Mouse (Mus musculus) frontal cortex, postnatal 14 days (tissue): ENCODE results near the gene Pknox1.
"Not testable (repeated sequence)": the region's sequence is repeated elsewhere in the genome, so short reads cannot be mapped to it uniquely, and the experiment has no call there.

ENCODE experiments used
- DNase-seq, 2 experiments: peaks; one replicate each; pipeline ENCODE4 v3.0.0; 2022; ENCODE audit warnings: low spot score in 2 of 2

Pknox1 gene

DNA sequence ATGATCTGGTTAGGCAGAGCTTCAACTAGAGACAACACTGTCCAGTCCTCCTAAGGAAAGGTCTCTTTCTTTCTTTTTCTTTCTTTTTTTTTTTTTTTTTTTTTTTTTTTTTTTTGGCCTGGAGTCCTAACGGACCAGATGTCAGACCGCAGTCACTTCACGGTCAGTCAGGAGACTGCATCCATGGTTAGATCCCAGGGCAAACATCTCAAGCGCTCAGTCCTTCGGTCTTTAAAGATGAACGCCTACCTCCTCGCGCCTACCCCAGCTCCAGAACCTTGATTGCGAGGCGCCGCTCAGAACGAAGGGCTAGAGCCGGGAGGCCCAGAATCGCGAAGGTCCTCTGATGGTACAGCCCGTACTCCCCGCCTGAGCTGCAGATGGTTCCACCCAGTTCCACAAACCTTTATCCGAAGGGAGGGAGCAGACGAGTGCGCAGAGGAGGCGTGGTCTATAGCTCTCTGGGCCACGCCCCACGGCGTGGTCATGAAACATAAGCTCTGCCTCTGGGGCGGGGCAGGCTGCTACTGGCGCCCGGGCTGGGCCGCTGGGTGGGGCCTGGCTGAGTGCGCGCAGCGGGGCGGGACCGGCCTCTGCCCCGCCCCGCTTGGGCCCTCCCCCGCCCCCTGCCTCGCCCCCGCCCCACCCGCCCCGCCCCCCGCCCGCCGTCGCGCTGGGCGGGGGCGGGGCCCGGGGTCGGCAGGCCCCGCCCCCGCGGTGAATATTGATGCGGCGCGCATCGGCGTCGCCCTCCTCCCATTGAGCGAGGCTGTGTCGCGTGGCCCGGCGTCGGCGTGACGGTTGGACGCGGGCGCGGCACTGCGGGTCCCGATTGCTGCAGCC lies at the start of gene Pknox1:
Pknox1 (plus strand) TSS at position 720 of the 843 bp plus-strand sequence.
- DNase-seq = peak; percentile 99

DNA sequence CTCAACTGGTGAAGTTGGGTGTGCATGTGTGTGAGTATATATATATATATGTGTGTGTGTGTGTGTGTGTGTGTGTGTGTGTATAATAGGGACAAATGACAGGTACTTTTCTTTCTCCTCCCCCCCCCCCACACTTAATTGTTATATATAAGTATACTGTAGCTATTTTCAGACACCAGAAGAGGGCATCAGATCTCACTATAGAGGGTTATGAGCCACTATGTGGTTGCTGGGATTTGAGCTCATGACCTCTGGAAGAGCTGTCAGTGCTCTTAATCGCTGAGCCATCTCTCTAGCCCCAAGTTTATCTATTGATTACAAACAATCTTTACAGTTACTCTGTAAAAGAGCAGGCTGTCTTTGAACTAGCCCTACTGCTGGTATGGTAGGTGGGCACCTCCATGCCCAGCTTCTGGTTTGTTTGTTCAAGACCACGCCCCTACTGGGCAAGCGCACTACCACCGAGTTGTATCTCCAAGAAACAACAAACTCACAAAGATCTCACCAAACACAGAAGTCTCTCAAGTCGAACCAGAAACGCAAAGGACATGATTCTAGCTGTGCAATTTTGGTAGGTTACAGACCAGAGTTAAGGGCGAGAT lies 45.1 kb upstream of the Pknox1 start:
- no peak for DNase-seq

DNA sequence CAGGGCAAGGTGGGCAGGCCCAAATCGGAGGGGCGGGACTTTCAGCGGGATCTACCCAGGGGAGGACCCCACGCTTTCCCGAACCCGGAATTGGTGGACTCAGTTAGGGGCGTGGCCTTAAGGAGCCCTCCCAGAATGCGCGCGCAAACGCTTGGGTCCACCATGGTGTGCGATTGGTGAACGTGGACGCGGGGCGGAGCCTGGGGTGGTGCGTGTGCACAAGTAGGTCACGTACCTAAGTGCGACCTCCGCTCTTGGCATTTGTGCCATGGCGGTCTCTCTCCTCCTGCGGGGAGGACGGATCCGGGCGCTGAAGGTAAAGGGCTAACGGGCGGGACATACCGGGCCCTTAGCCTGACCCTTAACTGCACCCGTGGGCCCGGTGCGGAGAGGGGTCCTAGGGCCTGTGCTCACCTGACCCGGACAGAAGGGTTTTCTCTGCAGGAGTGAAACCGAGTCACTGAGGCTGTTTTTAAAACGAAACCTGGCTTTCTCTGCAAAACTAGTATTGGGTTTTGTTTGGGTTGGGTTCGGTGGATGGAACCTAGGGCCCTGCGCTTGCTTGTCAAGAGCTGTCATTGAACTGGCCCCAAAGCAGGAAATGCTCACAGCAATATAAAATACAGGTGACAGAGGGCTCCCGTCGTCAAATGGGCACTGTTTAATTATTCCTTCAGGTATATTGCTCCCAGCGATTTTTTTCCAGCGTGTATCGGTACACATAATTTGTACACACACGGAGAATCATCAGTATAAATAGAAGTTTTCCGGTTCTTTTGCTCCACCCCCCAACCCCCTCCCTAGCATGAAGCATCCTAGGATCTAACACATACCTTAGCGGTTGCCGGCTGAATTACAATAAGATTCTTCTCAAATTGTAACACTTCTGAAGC lies 44.3 kb upstream of the Pknox1 start, which contains the start of the genes Wdr4 and Ndufv3:
Wdr4 (minus strand) TSS at position 35 of the 893 bp plus-strand sequence.
Ndufv3 (plus strand) TSS at position 170 of the 893 bp plus-strand sequence.
- DNase-seq = peak; percentile 97 to 98

GRCm38 (mm10) chr17:31520895-31521294 lies 43.6 kb upstream of the Pknox1 start:
- DNase-seq = no peak

- no peak for DNase-seq
Measured at GRCm38 (mm10) chr17:31521948-31522347, 42.6 kb upstream of the Pknox1 start.

GRCm38 (mm10) chr17:31525114-31525513 lies 39.4 kb upstream of the Pknox1 start:
- DNase-seq = no peak

DNA sequence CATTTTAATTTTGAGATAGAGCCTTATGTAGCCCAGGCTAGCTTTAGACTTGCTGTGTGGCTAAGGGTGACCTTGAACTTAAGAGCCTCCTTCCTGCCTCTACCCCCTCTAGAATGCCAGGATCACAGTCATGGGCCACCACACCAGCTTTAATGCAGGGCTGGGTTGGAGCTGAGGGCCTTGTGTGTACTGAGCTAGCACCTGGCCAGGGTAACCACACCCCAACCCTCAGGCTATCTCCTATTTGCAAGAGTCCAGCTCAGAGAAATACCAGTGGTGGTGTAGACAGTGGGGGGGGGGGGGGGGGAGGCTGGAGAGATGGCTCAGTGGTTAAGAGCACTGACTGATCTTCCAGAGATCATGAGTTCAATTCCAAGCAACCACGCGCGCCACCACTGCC lies 38.7 kb upstream of the Pknox1 start:
- DNase-seq = no peak

- DNase-seq = no peak
Measured at GRCm38 (mm10) chr17:31529314-31529713, 35.2 kb upstream of the Pknox1 start.

DNA sequence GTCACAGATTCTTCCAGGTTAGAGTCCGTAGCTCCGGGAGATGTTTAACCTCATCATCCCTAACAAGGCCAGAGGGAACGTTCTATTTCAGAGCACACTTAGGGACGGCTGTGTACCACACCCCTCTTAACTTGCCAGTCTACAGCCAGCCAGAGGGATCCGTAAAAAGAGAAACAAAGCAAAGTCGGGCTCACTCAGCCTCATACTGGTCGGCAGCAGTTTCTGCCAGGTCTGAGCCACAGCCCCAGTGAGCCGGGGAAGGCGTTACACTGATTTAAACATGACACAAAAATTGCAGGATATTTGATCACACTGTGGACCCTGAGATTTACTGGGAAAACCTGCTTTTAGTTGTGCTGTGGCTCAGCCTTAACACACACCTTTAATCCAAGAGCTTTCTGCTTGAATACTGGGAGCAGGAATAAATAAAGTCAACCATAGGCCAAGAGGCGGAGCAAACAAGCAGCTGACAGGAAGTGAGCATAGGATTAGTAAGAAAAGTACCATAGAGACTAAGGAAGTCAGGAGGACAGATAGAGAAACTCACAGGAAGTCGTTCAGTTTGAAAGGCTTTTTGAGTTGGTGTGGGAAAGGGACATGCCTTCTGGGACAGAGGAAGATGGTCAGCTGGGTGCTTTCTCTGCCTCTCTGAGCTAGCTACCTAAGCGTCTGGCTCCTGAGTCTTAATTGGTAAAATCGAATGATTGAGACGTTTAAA lies 32.9 kb upstream of the Pknox1 start:
- DNase-seq = no peak

DNA sequence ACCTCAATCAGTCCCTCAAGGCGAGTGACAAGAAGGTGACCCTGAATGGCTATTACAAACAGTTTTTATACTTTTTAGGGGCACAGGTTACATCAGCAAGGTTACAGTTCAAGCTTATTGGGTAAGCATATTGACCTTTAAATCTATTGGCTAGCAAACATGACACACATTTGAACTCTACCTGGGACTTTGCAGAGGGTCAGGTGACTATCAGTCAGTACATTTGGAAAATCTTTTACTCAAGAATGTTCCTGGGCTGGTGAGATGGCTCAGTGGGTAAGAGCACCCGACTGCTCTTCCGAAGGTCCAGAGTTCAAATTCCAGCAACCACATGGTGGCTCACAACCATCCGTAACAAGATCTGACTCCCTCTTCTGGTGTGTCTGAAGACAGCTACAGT lies 32.2 kb upstream of the Pknox1 start:
- DNase-seq = not testable (repeated sequence)

DNA sequence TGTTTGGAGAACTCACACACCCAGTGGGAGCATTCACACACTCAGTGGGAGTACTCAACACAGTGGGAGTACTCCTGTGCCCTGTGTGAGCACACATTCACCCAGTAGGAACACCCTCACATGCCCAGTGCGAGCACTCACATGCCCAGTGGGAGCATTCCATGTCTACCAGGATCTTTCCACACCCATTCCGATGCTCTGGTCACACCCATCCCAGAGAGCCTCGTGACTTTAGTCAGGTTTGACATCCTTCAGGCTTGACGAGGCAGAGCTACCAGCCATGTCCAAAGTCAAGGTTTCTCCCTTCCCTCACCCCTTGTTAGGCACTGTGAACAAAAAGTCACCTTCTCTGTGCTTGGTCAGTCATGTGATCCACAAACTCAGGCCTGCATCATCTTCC lies 29.2 kb upstream of the Pknox1 start:
- DNase-seq = no peak

- DNase-seq = peak; percentile 51 to 53
Measured at GRCm38 (mm10) chr17:31535871-31536629, 28.5 kb upstream of the Pknox1 start.

DNA sequence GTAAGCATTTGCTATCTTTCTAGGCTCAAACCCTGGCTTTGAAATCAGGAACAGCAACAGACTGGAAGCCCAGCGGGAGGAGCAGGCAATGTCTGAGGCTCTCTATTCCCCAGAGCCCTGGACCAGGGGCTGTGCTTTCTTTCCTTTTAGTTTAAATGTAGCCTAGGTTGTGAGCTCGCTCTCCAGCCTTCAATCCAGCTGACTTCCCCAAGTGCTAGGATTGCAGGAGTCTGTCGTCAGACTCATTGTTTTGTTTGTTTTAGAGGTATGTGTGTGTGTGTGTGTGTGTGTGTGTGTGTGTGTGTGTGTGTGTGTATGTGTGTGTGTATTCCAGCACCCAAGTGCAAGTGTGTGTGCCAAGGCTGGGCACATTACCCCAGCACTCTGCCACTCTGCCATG lies 24.4 kb upstream of the Pknox1 start:
- no peak for DNase-seq

DNA sequence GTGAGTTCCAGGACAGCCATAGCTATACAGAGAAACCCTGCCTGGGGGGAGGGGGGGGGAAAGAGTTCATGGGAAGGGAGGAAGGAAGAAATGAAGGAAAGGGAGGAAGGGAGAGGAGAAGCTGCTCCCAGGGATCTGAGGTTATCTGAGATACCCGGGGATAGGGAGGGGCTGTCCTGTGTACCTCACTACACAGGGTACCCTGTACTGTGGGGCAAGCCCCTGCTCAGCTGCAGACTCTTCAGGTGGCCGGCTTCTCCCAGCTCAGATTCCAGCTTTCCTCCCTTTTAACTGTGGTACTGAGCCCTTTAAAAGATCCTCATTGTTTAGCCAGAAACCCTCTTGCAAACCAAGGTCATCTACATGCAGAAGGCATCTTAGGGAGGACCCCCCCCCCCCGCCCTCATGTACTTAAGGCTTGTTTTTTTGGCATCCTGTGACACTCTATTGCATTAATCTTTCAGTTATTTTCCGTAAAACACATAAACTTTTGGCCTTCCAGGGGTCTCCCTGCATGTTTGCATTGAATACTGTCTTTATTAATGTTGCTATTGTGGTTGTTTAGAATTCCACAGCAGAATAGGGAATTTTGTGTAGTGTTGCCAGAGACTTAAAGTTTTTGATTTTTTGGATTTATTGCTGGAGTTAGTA lies 23.6 kb upstream of the Pknox1 start:
- DNase-seq = no peak

- no peak for DNase-seq
Measured at GRCm38 (mm10) chr17:31541460-31541831, 23.1 kb upstream of the Pknox1 start.

DNA sequence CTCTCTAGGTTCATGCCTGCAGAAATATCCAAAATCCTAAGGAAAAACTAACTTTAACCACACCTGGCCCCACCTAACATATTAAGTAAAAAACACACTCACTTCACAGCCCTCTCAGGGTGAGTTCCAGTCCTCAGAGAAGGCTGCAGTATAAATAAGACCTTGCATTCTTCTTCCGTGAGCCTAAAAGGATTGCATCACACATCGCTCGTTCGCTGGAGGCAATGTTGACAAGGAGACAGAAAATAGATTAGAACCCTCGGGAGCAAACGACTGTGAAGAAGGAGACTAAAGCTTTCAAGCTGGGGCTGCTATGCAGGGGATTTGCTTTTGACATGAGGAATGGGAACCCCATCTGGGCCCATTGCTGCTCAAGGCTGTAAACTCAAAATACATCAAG lies 21.0 kb upstream of the Pknox1 start:
- no peak for DNase-seq

- DNase-seq = no peak
Measured at GRCm38 (mm10) chr17:31546444-31547196, 17.9 kb upstream of the Pknox1 start.

- DNase-seq = no peak
Measured at GRCm38 (mm10) chr17:31547974-31548373, 16.6 kb upstream of the Pknox1 start.

GRCm38 (mm10) chr17:31549389-31549788 lies 15.1 kb upstream of the Pknox1 start:
- DNase-seq = no peak
